Mouse (Mus musculus) heart, embryonic 10.5 days (tissue): ENCODE measurements around the gene Vstm4. TPM values are rescaled to one million over a fixed set of nuclear protein-coding genes. Genes with fewer than 3 reads are reported as not detected.

ENCODE experiments used
- DNase-seq: peaks from one replicate; pipeline ENCODE4 v3.0.0-alpha.2; 2017; ENCODE audit warnings: low spot score
- H3K27ac ChIP-seq: fragments of 300-500 bp; sonication (generic); 2 replicates; pipeline ENCODE4 v1.5.1; 2016; ENCODE audit warnings: mild to moderate bottlenecking
- H3K27me3 ChIP-seq: fragments of 300-500 bp; sonication (generic); 2 replicates; pipeline ENCODE4 v1.6.1; 2016; ENCODE audit warnings: mild to moderate bottlenecking; ENCODE audit not compliant: poor library complexity, insufficient read depth, severe bottlenecking
- H3K36me3 ChIP-seq: fragments of 300-500 bp; sonication (generic); 2 replicates; pipeline ENCODE4 v1.6.1; 2016; ENCODE audit warnings: mild to moderate bottlenecking, moderate library complexity
- H3K4me1 ChIP-seq: fragments of 300-500 bp; sonication (generic); 2 replicates; pipeline ENCODE4 v1.6.1; 2016; ENCODE audit warnings: mild to moderate bottlenecking
- H3K4me3 ChIP-seq: fragments of 300-500 bp; sonication (generic); 2 replicates; pipeline ENCODE4 v1.5.1; 2016; ENCODE audit warnings: mild to moderate bottlenecking, moderate library complexity
- H3K9me3 ChIP-seq: fragments of 300-500 bp; sonication (generic); 2 replicates; pipeline ENCODE4 v1.6.1; 2016; ENCODE audit warnings: mild to moderate bottlenecking, moderate library complexity
- WGBS: fragments of 180-500 bp; shearing (Covaris S2); methylation state at CpG from one replicate; pipeline ENCODE4 v1.1.7; 2016; 5-methylcytosine and 5-hydroxymethylcytosine counted together
- polyA plus RNA-seq: library from polyadenylated mRNA; unstranded; fragments of >200 nt; fragmentation: Nextera tagmentation; extraction: Ambion mirVana; gene quantifications from 2 replicates; pipeline ENCODE4 v1.2.1, GENCODE M21; 2016

The Vstm4 gene
- polyA plus RNA-seq, 1 experiment from 2014 or later: 6.1 TPM

- no peaks in the 10 kb centered on the region for H3K27me3 ChIP-seq
Observed at GRCm38 (mm10) chr14:32865331-32865730, 8.8 kb downstream of the Vstm4 start.

GRCm38 (mm10) chr14:32871963-32872362 is 15.4 kb downstream of the Vstm4 start:
- no peaks in the 10 kb centered on the region for H3K9me3 ChIP-seq
- no peaks in the 10 kb centered on the region for H3K27me3 ChIP-seq
- H3K4me1 ChIP-seq: peaks cover 9% of the 10 kb centered on the region; the same call in 1 of the 2 replicates
- H3K27ac ChIP-seq: no peak overlapping the region
- no peak for DNase-seq
- WGBS: 54% methylated on average over 5 of the region's 5 CpGs
- no peak overlapping the region for H3K4me3 ChIP-seq
- H3K36me3 ChIP-seq: no peaks in the 10 kb centered on the region

More at GRCm38 (mm10) chr14:32865331-32865730, 8.8 kb downstream of the Vstm4 start:
- 82% methylated on average over 3 of the region's 3 CpGs for WGBS
- H3K9me3 ChIP-seq: no peaks in the 10 kb centered on the region
- no peak overlapping the region for H3K4me3 ChIP-seq
- H3K4me1 ChIP-seq: peaks cover 16% of the 10 kb centered on the region
- no peak for DNase-seq
- H3K27ac ChIP-seq: no peak overlapping the region
- no peaks in the 10 kb centered on the region for H3K36me3 ChIP-seq

- H3K27ac ChIP-seq: no peak overlapping the region; the same call in 1 of the 2 replicates
- 58% methylated on average over 6 of the region's 6 CpGs for WGBS
- no peak for DNase-seq
- H3K36me3 ChIP-seq: no peaks in the 10 kb centered on the region
- H3K27me3 ChIP-seq: no peaks in the 10 kb centered on the region
- peaks cover 30% of the 10 kb centered on the region for H3K4me1 ChIP-seq
- H3K9me3 ChIP-seq: no peaks in the 10 kb centered on the region
- H3K4me3 ChIP-seq: no peak overlapping the region
Observed at GRCm38 (mm10) chr14:32877549-32877948, 21.0 kb downstream of the Vstm4 start.

- no peaks in the 10 kb centered on the region for H3K27me3 ChIP-seq
- no peak overlapping the region for H3K27ac ChIP-seq
- H3K4me3 ChIP-seq: no peak overlapping the region
- 86% methylated on average over 5 of the region's 5 CpGs for WGBS
- no peak for DNase-seq
- peaks cover 38% of the 10 kb centered on the region for H3K4me1 ChIP-seq
- no peaks in the 10 kb centered on the region for H3K36me3 ChIP-seq
- no peaks in the 10 kb centered on the region for H3K9me3 ChIP-seq
Observed at GRCm38 (mm10) chr14:32880332-32880731, 23.8 kb downstream of the Vstm4 start.

- H3K4me1 ChIP-seq: peaks cover 38% of the 10 kb centered on the region
- no peaks in the 10 kb centered on the region for H3K27me3 ChIP-seq
- WGBS: 45% methylated on average over 1 of the region's 1 CpGs
- 0 out of 2 replicates have a peak overlapping the region, but pooled peaks have one; percentile 36 for H3K27ac ChIP-seq
- H3K9me3 ChIP-seq: no peaks in the 10 kb centered on the region
- DNase-seq: no peak
- H3K4me3 ChIP-seq: no peak overlapping the region
- no peaks in the 10 kb centered on the region for H3K36me3 ChIP-seq
Observed at GRCm38 (mm10) chr14:32881693-32882092, 25.1 kb downstream of the Vstm4 start.

GRCm38 (mm10) chr14:32888876-32889674 is 32.5 kb downstream of the Vstm4 start:
- 37% methylated on average over 6 of the region's 6 CpGs for WGBS
- H3K4me3 ChIP-seq: no peak overlapping the region

GRCm38 (mm10) chr14:32894341-32894853 is 37.8 kb downstream of the Vstm4 start:
- 87% methylated on average over 4 of the region's 4 CpGs for WGBS
- H3K4me1 ChIP-seq: peaks cover 15% of the 10 kb centered on the region
- H3K4me3 ChIP-seq: no peak overlapping the region
- no peak overlapping the region for H3K27ac ChIP-seq
- no peaks in the 10 kb centered on the region for H3K27me3 ChIP-seq
- DNase-seq: no peak
- H3K9me3 ChIP-seq: no peaks in the 10 kb centered on the region
- H3K36me3 ChIP-seq: no peaks in the 10 kb centered on the region

More at GRCm38 (mm10) chr14:32888876-32889674, 32.5 kb downstream of the Vstm4 start:
- Histone ChIP-seq H3K4me1 (peaks cover 25% of the 10 kb centered on the region), H3K27me3 (no peaks in the 10 kb centered on the region), H3K27ac (peak overlapping the region; percentile 70), H3K9me3 (no peaks in the 10 kb centered on the region), H3K36me3 (no peaks in the 10 kb centered on the region)
- no peak for DNase-seq

- no peaks in the 10 kb centered on the region for H3K27me3 ChIP-seq
- no peak overlapping the region for H3K4me3 ChIP-seq
- DNase-seq: no peak
- no peak overlapping the region for H3K27ac ChIP-seq
- H3K4me1 ChIP-seq: peaks cover 14% of the 10 kb centered on the region
- no peaks in the 10 kb centered on the region for H3K36me3 ChIP-seq
- H3K9me3 ChIP-seq: no peaks in the 10 kb centered on the region
- WGBS: 87% methylated on average over 4 of the region's 4 CpGs
Observed at GRCm38 (mm10) chr14:32894878-32895277, 38.3 kb downstream of the Vstm4 start.

- H3K4me3 ChIP-seq: no peak overlapping the region
- H3K27me3 ChIP-seq: no peaks in the 10 kb centered on the region
- 80% methylated on average over 2 of the region's 2 CpGs for WGBS
- no peaks in the 10 kb centered on the region for H3K36me3 ChIP-seq
- DNase-seq: no peak
- peaks cover 28% of the 10 kb centered on the region for H3K4me1 ChIP-seq
- H3K27ac ChIP-seq: no peak overlapping the region
- H3K9me3 ChIP-seq: no peaks in the 10 kb centered on the region
Observed at GRCm38 (mm10) chr14:32896896-32897295, 40.3 kb downstream of the Vstm4 start.

GRCm38 (mm10) chr14:32903203-32903602 is 46.6 kb downstream of the Vstm4 start:
- WGBS: 32% methylated on average over 3 of the region's 3 CpGs
- no peak for DNase-seq
- Histone ChIP-seq H3K27me3 (no peaks in the 10 kb centered on the region), H3K4me3 (no peak overlapping the region), H3K9me3 (no peaks in the 10 kb centered on the region), H3K36me3 (no peaks in the 10 kb centered on the region), H3K4me1 (peaks cover 20% of the 10 kb centered on the region), H3K27ac (no peak overlapping the region)

GRCm38 (mm10) chr14:32906545-32906944 is 50.0 kb downstream of the Vstm4 start:
- Histone ChIP-seq H3K27ac (no peak overlapping the region), H3K27me3 (no peaks in the 10 kb centered on the region), H3K4me3 (no peak overlapping the region), H3K9me3 (no peaks in the 10 kb centered on the region), H3K4me1 (peaks cover 5% of the 10 kb centered on the region; the same call in 1 of the 2 replicates), H3K36me3 (no peaks in the 10 kb centered on the region)
- DNase-seq: no peak
- WGBS: 90% methylated on average over 3 of the region's 3 CpGs

GRCm38 (mm10) chr14:32909112-32909511 is 52.6 kb downstream of the Vstm4 start:
- no peak overlapping the region for H3K27ac ChIP-seq
- H3K4me3 ChIP-seq: no peak overlapping the region
- DNase-seq: no peak
- H3K36me3 ChIP-seq: no peaks in the 10 kb centered on the region
- 84% methylated on average over 6 of the region's 6 CpGs for WGBS
- H3K9me3 ChIP-seq: no peaks in the 10 kb centered on the region
- H3K4me1 ChIP-seq: no peaks in the 10 kb centered on the region
- H3K27me3 ChIP-seq: no peaks in the 10 kb centered on the region

- 84% methylated on average over 4 of the region's 4 CpGs for WGBS
- no peaks in the 10 kb centered on the region for H3K9me3 ChIP-seq
- no peak overlapping the region for H3K27ac ChIP-seq
- DNase-seq: no peak
- H3K36me3 ChIP-seq: no peaks in the 10 kb centered on the region
- no peaks in the 10 kb centered on the region for H3K27me3 ChIP-seq
- no peak overlapping the region for H3K4me3 ChIP-seq
- no peaks in the 10 kb centered on the region for H3K4me1 ChIP-seq
Observed at GRCm38 (mm10) chr14:32911187-32911586, 54.6 kb downstream of the Vstm4 start.
